Mouse (Mus musculus) stomach, embryonic 16.5 days (tissue): Measurements from ENCODE around the gene Trnp1. TPM values are rescaled to one million over a fixed set of nuclear protein-coding genes. Genes with fewer than 3 reads are reported as not detected.

Experiments
- ATAC-seq: fragments of 200-750 bp; cut with Nextera tagmentation; 2 replicates; pipeline ENCODE4 v1.8.0; 2017; ENCODE audit warnings: moderate number of reproducible peaks, moderate TSS enrichment; ENCODE audit not compliant: insufficient read depth, low FRiP score
- H3K27ac ChIP-seq: fragments of 300-500 bp; sonication (generic); 2 replicates; pipeline ENCODE4 v1.5.1; 2014; ENCODE audit warnings: low read length
- H3K27me3 ChIP-seq: fragments of 300-500 bp; sonication (generic); 2 replicates; pipeline ENCODE4 v1.6.1; 2014; ENCODE audit warnings: low read length, control low read depth, mixed read lengths; ENCODE audit not compliant: control insufficient read depth, insufficient read depth
- H3K36me3 ChIP-seq: fragments of 300-500 bp; sonication (generic); 2 replicates; pipeline ENCODE4 v1.6.1; 2014; ENCODE audit warnings: low read length; ENCODE audit not compliant: control insufficient read depth, insufficient read depth
- H3K4me1 ChIP-seq: fragments of 300-500 bp; sonication (generic); 2 replicates; pipeline ENCODE4 v1.6.1; 2014; ENCODE audit warnings: low read length, control low read depth, mixed read lengths; ENCODE audit not compliant: control insufficient read depth, insufficient read depth
- H3K4me2 ChIP-seq: fragments of 300-500 bp; sonication (generic); 2 replicates; pipeline ENCODE4 v1.6.1; 2014; ENCODE audit warnings: low read depth, low read length, mixed read lengths
- H3K4me3 ChIP-seq: fragments of 300-500 bp; sonication (generic); replicated peaks from 2 replicates; pipeline ENCODE4 v1.5.1; 2014; ENCODE audit warnings: mild to moderate bottlenecking, low read length
- H3K9ac ChIP-seq: fragments of 300-500 bp; sonication (generic); 2 replicates; pipeline ENCODE4 v1.6.1; 2014; ENCODE audit warnings: low read length
- H3K9me3 ChIP-seq: fragments of 300-500 bp; sonication (generic); replicated peaks from 2 replicates; pipeline ENCODE4 v1.6.1; 2016; ENCODE audit warnings: low read length, control low read depth; ENCODE audit not compliant: control insufficient read depth
- WGBS: fragments of 180-500 bp; shearing (Covaris S2); extraction: QIAGEN DNeasy Blood & Tissue Kit; methylation state at CpG from one replicate; pipeline ENCODE4 v1.1.7; 2014; 5-methylcytosine and 5-hydroxymethylcytosine counted together
- polyA plus RNA-seq: library from polyadenylated mRNA; unstranded; fragments of >200 nt; fragmentation: Nextera tagmentation; extraction: Ambion mirVana; gene quantifications from 2 replicates; pipeline ENCODE4 v1.2.1, GENCODE M21; 2015

Trnp1 gene
- polyA plus RNA-seq, 1 experiment from 2014 or later, result 0.75 TPM

DNA sequence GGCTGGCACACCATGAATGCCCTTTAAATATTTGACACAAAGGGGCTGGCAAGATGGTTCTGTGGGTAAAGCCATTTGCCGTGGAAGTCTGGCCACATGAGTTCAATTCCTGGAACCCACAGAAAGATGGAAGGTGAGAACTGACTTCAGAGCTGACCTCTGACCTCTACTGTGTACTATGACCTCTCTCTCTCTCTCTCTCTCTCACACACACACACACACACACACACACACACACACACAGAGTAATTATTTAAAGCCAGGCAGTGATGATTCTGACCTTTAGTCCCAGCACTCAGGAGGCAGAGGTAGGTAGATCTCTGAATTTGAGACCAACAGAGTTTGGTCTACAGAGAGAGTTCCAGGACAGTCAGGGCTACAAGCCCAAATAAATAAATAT lies 38.3 kb downstream of the Trnp1 start:
- no peak overlapping the region for H3K4me3 ChIP-seq
- H3K36me3 ChIP-seq, result no peaks in the 10 kb centered on the region
- H3K4me2 ChIP-seq, result no peak overlapping the region
- no peak overlapping the region for H3K27ac ChIP-seq
- no peaks in the 10 kb centered on the region for H3K27me3 ChIP-seq
- H3K4me1 ChIP-seq, result 0 out of 2 replicates have a peak, but pooled peaks cover 5% of the 10 kb centered on the region
- 83% methylated on average over 1 of the region's 1 CpGs for WGBS
- no peaks in the 10 kb centered on the region for H3K9me3 ChIP-seq
- no peak for ATAC-seq
- H3K9ac ChIP-seq, result no peak overlapping the region

DNA sequence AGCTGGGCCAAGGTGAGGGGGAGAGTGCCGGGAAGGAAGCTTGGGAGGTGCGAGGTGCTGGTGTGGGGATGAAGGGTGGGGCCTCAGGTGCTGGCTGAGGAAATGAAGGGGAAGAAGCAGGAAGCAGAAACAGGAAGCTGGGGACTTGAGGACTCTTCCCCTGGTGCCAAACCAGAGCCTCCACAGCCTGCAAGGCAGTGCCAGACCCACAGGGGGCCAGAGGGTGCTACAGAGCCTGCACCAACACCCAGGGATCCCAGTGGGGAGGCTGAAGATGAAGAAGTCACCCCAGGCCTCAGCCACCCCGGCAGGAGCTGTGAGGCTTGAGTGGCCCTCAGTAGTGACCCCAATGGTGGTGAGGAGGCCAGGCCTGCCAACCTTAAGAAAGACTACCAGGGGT lies 40.3 kb downstream of the Trnp1 start:
- no peak overlapping the region for H3K27ac ChIP-seq
- H3K4me1 ChIP-seq, result 0 out of 2 replicates have a peak, but pooled peaks cover 4% of the 10 kb centered on the region
- no peaks in the 10 kb centered on the region for H3K36me3 ChIP-seq
- no peak for ATAC-seq
- no peaks in the 10 kb centered on the region for H3K27me3 ChIP-seq
- 54% methylated on average over 3 of the region's 3 CpGs for WGBS
- H3K9ac ChIP-seq, result no peak overlapping the region
- no peak overlapping the region for H3K4me2 ChIP-seq
- H3K4me3 ChIP-seq, result no peak overlapping the region
- H3K9me3 ChIP-seq, result no peaks in the 10 kb centered on the region

DNA sequence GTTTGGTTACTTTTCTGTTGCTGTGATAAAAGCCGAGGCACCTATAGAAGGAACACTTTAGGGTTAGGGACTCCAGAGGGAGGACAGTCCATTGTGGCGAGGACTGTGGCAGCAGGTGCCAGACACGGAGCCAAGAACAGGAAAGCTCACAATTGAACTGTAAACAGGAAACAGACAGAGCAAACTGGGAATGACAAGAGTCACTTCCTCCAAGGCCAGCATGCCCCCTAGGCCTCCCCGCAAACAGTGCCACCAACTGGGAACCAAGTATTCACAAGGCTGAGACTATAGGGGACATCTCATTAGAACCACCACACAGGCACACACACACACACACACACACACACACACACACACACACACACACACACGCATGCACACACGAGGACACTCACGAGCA lies 45.9 kb downstream of the Trnp1 start:
- Histone ChIP-seq H3K27ac (no peak overlapping the region), H3K9me3 (no peaks in the 10 kb centered on the region), H3K9ac (no peak overlapping the region), H3K4me1 (peaks cover 12% of the 10 kb centered on the region), H3K4me3 (no peak overlapping the region), H3K36me3 (no peaks in the 10 kb centered on the region), H3K4me2 (no peak overlapping the region), H3K27me3 (no peaks in the 10 kb centered on the region)
- no peak for ATAC-seq
- WGBS, result 72% methylated on average over 7 of the region's 7 CpGs

DNA sequence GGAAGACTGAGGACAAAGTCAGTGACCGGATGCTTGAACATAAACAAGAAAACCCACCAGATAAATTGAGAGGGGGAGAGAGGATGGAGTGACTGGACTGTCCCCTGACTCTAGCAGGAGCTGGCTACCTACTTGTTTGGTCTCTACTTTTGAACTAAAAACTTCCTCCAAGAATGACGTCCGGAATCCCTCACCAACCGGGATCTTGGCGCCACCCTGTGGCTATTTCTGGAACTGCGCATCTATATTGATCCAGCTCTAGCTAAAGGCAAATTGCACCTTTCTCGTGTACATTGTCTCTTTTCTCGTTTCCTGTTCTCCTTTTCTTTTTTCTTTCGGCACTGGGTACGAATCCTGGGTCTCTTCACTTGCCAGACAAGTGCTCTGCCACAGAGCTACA lies 46.8 kb downstream of the Trnp1 start:
- H3K4me2 ChIP-seq, result no peak overlapping the region
- no peak for ATAC-seq
- H3K27me3 ChIP-seq, result no peaks in the 10 kb centered on the region
- H3K9me3 ChIP-seq, result no peaks in the 10 kb centered on the region
- no peak overlapping the region for H3K27ac ChIP-seq
- H3K4me1 ChIP-seq, result peaks cover 12% of the 10 kb centered on the region
- H3K9ac ChIP-seq, result no peak overlapping the region
- WGBS, result 7% methylated on average over 10 of the region's 10 CpGs
- no peak overlapping the region for H3K4me3 ChIP-seq
- H3K36me3 ChIP-seq, result no peaks in the 10 kb centered on the region

DNA sequence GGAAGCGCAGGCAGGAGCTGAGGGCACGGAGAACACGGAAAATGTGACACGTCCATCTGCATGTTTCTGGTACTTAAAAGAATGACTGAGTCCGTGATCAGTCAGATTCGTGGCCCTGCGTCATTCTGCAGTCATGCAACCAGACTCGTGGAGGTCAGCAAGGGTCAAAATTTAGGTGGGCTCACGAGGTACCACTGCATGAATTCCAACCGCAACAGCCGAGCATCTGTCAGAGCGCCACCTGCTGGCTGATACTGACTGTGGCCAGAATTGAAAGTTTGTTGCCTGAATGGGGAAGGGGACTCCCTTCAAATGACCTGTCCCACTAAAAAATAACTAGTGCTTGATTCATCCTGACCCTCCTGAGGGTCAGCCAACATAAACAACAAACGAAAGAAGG lies 48.6 kb downstream of the Trnp1 start:
- ATAC-seq, result no peak
- H3K9me3 ChIP-seq, result no peaks in the 10 kb centered on the region
- H3K27ac ChIP-seq, result no peak overlapping the region
- H3K4me2 ChIP-seq, result 0 out of 2 replicates have a peak overlapping the region, but pooled peaks have one; percentile 24
- no peaks in the 10 kb centered on the region for H3K36me3 ChIP-seq
- H3K27me3 ChIP-seq, result no peaks in the 10 kb centered on the region
- H3K4me3 ChIP-seq, result no peak overlapping the region
- H3K4me1 ChIP-seq, result peaks cover 12% of the 10 kb centered on the region
- WGBS, result 20% methylated on average over 13 of the region's 13 CpGs
- H3K9ac ChIP-seq, result no peak overlapping the region; the same call in 1 of the 2 replicates

DNA sequence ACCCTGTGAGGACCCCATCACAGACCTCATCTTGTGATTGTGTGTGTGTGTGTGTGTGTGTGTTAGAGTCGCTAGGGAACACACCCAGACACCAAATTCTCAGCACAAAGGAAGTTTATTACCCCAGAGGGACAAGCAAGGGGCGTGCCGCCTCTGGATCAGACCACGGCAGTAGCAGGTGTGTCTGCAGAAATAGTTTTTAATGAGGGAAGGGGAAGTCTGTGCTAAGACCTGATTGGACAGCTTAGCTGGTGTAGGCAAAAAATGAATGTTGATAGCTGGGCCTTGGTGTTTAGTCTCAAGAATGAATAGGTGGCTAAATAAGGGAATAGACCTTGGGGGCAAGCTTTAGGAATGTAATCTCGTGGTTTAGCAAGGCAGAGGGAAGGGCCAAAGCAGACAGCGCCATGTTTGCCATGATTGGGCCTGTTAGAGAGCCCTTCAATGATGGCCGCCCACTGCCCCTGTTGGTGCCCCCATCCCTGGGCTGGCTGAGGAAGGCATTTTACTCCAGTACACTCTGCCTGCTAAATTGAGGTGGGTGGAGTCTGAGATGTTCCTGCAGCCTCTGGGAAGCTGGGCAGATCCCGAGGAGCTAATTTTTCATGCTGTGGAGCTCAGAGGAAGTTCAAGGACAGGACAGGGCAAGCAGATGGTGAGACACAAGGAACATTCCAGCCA lies 49.5 kb downstream of the Trnp1 start:
- ATAC-seq, result peak; percentile 38; the same call in 1 of the 2 replicates
- WGBS, result 46% methylated on average over 8 of the region's 8 CpGs
- H3K4me2 ChIP-seq, result no peak overlapping the region
- no peaks in the 10 kb centered on the region for H3K36me3 ChIP-seq
- H3K27me3 ChIP-seq, result no peaks in the 10 kb centered on the region
- peak overlapping the region; percentile 28; the same call in 1 of the 2 replicates for H3K9ac ChIP-seq
- H3K27ac ChIP-seq, result peak overlapping the region; percentile 60; the same call in 1 of the 2 replicates
- no peaks in the 10 kb centered on the region for H3K9me3 ChIP-seq
- no peak overlapping the region for H3K4me3 ChIP-seq
- H3K4me1 ChIP-seq, result peaks cover 15% of the 10 kb centered on the region

DNA sequence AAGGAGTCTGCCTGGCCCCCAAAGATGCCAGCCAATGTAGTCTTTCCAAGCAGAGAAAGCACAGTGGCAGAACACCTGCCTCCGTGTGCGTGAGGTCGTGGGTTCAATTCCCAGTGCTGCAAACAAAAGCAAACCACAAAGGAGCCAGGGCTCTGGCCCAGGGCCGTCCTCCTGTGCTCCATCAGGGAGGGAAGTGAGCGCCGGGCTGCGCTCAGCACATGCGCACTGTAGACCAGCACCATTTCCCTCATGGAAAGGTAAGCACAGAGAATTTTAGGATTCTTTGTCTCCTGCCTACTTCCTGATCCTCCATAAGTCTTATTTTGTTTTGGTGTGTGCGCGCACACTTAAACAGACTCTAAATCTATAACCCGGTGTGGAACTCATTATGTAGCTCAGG lies 50.4 kb downstream of the Trnp1 start:
- Histone ChIP-seq H3K27me3 (no peaks in the 10 kb centered on the region), H3K9ac (no peak overlapping the region), H3K4me1 (peaks cover 18% of the 10 kb centered on the region), H3K36me3 (no peaks in the 10 kb centered on the region), H3K27ac (peak overlapping the region; percentile 29; the same call in 1 of the 2 replicates), H3K4me3 (no peak overlapping the region), H3K4me2 (no peak overlapping the region), H3K9me3 (no peaks in the 10 kb centered on the region)
- no peak for ATAC-seq
- 79% methylated on average over 11 of the region's 11 CpGs for WGBS

DNA sequence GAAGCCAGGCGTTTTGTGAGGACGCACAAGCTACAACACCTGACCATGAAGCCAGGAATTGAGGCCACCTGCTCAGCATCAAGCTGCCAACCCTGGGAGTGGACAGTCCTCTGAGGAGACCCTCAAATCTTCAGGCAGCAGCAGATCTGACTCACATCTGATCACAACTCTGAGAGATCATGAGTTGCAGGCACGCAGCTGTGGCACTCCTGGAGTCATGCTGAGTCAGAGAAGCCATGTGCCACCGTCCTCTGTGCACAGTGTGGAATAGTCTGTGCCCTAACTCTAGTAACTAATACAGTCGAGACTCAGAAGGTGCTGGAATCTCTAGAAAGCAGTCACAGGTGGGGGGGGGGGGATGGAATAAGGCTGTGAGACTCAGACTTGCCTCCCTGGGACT lies 51.0 kb downstream of the Trnp1 start:
- H3K4me1 ChIP-seq, result peaks cover 18% of the 10 kb centered on the region
- H3K4me2 ChIP-seq, result no peak overlapping the region
- H3K27me3 ChIP-seq, result no peaks in the 10 kb centered on the region
- no peak overlapping the region for H3K27ac ChIP-seq
- no peak overlapping the region for H3K4me3 ChIP-seq
- H3K9me3 ChIP-seq, result no peaks in the 10 kb centered on the region
- no peak for ATAC-seq
- no peaks in the 10 kb centered on the region for H3K36me3 ChIP-seq
- H3K9ac ChIP-seq, result no peak overlapping the region
- 57% methylated on average over 5 of the region's 5 CpGs for WGBS

DNA sequence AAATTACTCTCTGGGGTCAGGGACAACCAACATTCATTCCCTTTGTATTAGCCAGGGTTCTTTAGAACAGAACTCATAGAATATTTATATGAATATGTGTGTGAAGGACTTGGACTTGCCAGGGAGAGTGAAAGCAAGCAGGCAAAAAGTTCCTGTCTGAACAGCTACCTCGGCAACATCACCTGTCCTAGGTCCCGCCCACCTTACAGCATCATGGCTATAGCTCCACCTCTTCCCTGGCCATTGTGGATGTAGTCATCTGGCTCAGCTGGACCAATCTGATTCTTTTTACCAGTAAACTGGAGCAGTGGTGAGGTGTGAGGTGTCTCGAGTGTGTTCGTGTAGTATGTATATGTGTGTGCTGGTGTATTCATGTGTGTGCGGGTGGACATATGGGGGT lies 52.6 kb downstream of the Trnp1 start:
- Histone ChIP-seq H3K36me3 (no peaks in the 10 kb centered on the region), H3K27me3 (no peaks in the 10 kb centered on the region), H3K9me3 (no peaks in the 10 kb centered on the region), H3K27ac (no peak overlapping the region), H3K4me2 (no peak overlapping the region), H3K4me3 (no peak overlapping the region), H3K9ac (no peak overlapping the region), H3K4me1 (peaks cover 17% of the 10 kb centered on the region)
- WGBS, result 83% methylated on average over 5 of the region's 5 CpGs
- no peak for ATAC-seq
